Mouse (Mus musculus): ENCODE results near the gene Lrg1. TPM values are rescaled to one million over a fixed set of nuclear protein-coding genes. Genes with fewer than 3 reads are reported as not detected.

The Lrg1 gene
- 76.6 and 100 TPM in 2 replicates for polyA plus RNA-seq (2012; rRNA removed)

GRCm38 (mm10) chr17:56121826-56122225 lies at the start of gene Lrg1:
Gene Lrg1 (minus strand): TSS chr17:56122001.

GRCm38 (mm10) chr17:56162231-56162774 lies 40.5 kb upstream of the Lrg1 start, which contains the start of gene Tnfaip8l1:
Gene Tnfaip8l1 (plus strand): TSS chr17:56162477.

GRCm38 (mm10) chr17:56139858-56140595 lies 18.2 kb upstream of the Lrg1 start, which contains the start of gene Sema6b:
Gene Sema6b (minus strand): TSS chr17:56140343.

GRCm38 (mm10) chr17:56117251-56117710 lies 4.5 kb downstream of the Lrg1 start, which contains the start of gene Plin5:
Gene Plin5 (minus strand): TSS chr17:56117596.

GRCm38 (mm10) chr17:56109219-56110051 lies 12.4 kb downstream of the Lrg1 start, which contains the start of gene Plin4:
Gene Plin4 (minus strand): TSS chr17:56109803.

GRCm38 (mm10) chr17:56078880-56079795 lies 42.7 kb downstream of the Lrg1 start, which contains the start of gene Hdgfl2:
Gene Hdgfl2 (plus strand): TSS chr17:56079634.

GRCm38 (mm10) chr17:56074827-56075208 lies 47.0 kb downstream of the Lrg1 start, which contains the start of gene Ubxn6:
Gene Ubxn6 (minus strand): TSS chr17:56075028.

Other genes with a start within 250 kb of the Lrg1 start
- 0.17 and 0.26 TPM in 2 replicates for gene Zfp119a, start 243.1 kb downstream of the Lrg1 start, polyA plus RNA-seq (2012; rRNA removed)
- gene Zfp959, start 229.9 kb downstream of the Lrg1 start, polyA plus RNA-seq (2012; rRNA removed), result 0.54 and 1.1 TPM in 2 replicates
- gene Zfp119b, start 172.5 kb downstream of the Lrg1 start, polyA plus RNA-seq (2012; rRNA removed), result 0.09 and 0.15 TPM in 2 replicates
- gene Ebi3, start 169.4 kb downstream of the Lrg1 start, polyA plus RNA-seq (2012; rRNA removed), result 5.9 and 6.5 TPM in 2 replicates
- gene Yju2, start 162.9 kb downstream of the Lrg1 start, polyA plus RNA-seq (2012; rRNA removed), result 12.5 and 12.9 TPM in 2 replicates
- 5.9 and 7.1 TPM in 2 replicates for gene Shd, start 151.5 kb downstream of the Lrg1 start, polyA plus RNA-seq (2012; rRNA removed)
- gene Fsd1, start 135.5 kb downstream of the Lrg1 start, polyA plus RNA-seq (2012; rRNA removed), result 4.5 and 4.8 TPM in 2 replicates
- gene Stap2, start 116.4 kb downstream of the Lrg1 start, polyA plus RNA-seq (2012; rRNA removed), result 19.2 and 21.4 TPM in 2 replicates
- 270 and 333 TPM in 2 replicates for gene Mpnd, start 116.3 kb downstream of the Lrg1 start, polyA plus RNA-seq (2012; rRNA removed)
- gene Sh3gl1, start 85.4 kb downstream of the Lrg1 start, polyA plus RNA-seq (2012; rRNA removed), result 126 and 128 TPM in 2 replicates
- 7.5 and 9.6 TPM in 2 replicates for gene Chaf1a, start 81.6 kb downstream of the Lrg1 start, polyA plus RNA-seq (2012; rRNA removed)
- 58.5 and 83.0 TPM in 2 replicates for gene Ubxn6, start 47.0 kb downstream of the Lrg1 start, polyA plus RNA-seq (2012; rRNA removed)
- 52.3 and 75.6 TPM in 2 replicates for gene Hdgfl2, start 42.4 kb downstream of the Lrg1 start, polyA plus RNA-seq (2012; rRNA removed)
- 206 and 215 TPM in 2 replicates for gene Plin4, start 12.2 kb downstream of the Lrg1 start, polyA plus RNA-seq (2012; rRNA removed)
- 19.0 and 42.0 TPM in 2 replicates for gene Plin5, start 4.4 kb downstream of the Lrg1 start, polyA plus RNA-seq (2012; rRNA removed)
- 15.5 and 19.9 TPM in 2 replicates for gene Sema6b, start 18.3 kb upstream of the Lrg1 start, polyA plus RNA-seq (2012; rRNA removed)
- gene Tnfaip8l1, start 40.5 kb upstream of the Lrg1 start, polyA plus RNA-seq (2012; rRNA removed), result 9.7 and 10.3 TPM in 2 replicates
- gene Mydgf, start 61.9 kb upstream of the Lrg1 start, polyA plus RNA-seq (2012; rRNA removed), result 124 and 131 TPM in 2 replicates
- 58.6 and 59.5 TPM in 2 replicates for gene Dpp9, start 96.9 kb upstream of the Lrg1 start, polyA plus RNA-seq (2012; rRNA removed)
- gene Fem1a, start 134.8 kb upstream of the Lrg1 start, polyA plus RNA-seq (2012; rRNA removed), result 39.9 and 52.7 TPM in 2 replicates
- 29.8 and 32.7 TPM in 2 replicates for gene Ticam1, start 154.8 kb upstream of the Lrg1 start, polyA plus RNA-seq (2012; rRNA removed)
- 53.2 and 60.7 TPM in 2 replicates for gene Plin3, start 170.9 kb upstream of the Lrg1 start, polyA plus RNA-seq (2012; rRNA removed)
- not detected in 2 replicates for gene Arrdc5, start 178.3 kb upstream of the Lrg1 start, polyA plus RNA-seq (2012; rRNA removed)
- gene Uhrf1, start 181.3 kb upstream of the Lrg1 start, polyA plus RNA-seq (2012; rRNA removed), result 30.6 and 42.8 TPM in 2 replicates
- 75.5 and 81.9 TPM in 2 replicates for gene Kdm4b, start 204.1 kb upstream of the Lrg1 start, polyA plus RNA-seq (2012; rRNA removed)